Mouse (Mus musculus) kidney, postnatal 14 days (tissue): ENCODE results near the gene Micu1.

Source experiments
- DNase-seq: peaks from one replicate; pipeline ENCODE4 v3.0.0; 2022; ENCODE audit warnings: mixed read lengths

Micu1 gene

GRCm38 (mm10) chr10:59727251-59727650 lies 25.0 kb downstream of the Micu1 start:
- no peak for DNase-seq

GRCm38 (mm10) chr10:59729261-59729660 lies 27.0 kb downstream of the Micu1 start:
- no peak for DNase-seq

GRCm38 (mm10) chr10:59729842-59730241 lies 27.6 kb downstream of the Micu1 start:
- DNase-seq: no peak

- no peak for DNase-seq
Observed at GRCm38 (mm10) chr10:59736027-59736598, 33.8 kb downstream of the Micu1 start.

GRCm38 (mm10) chr10:59741448-59741847 lies 39.2 kb downstream of the Micu1 start:
- DNase-seq: peak; percentile 24

GRCm38 (mm10) chr10:59743397-59743796 lies 41.1 kb downstream of the Micu1 start:
- no peak for DNase-seq

- no peak for DNase-seq
Observed at GRCm38 (mm10) chr10:59743969-59744368, 41.7 kb downstream of the Micu1 start.

GRCm38 (mm10) chr10:59747334-59747733 lies 45.1 kb downstream of the Micu1 start:
- no peak for DNase-seq

GRCm38 (mm10) chr10:59748699-59749200 lies 46.5 kb downstream of the Micu1 start:
- no peak for DNase-seq

GRCm38 (mm10) chr10:59753538-59754069 lies 51.3 kb downstream of the Micu1 start:
- no peak for DNase-seq

- no peak for DNase-seq
Observed at GRCm38 (mm10) chr10:59754104-59754503, 51.8 kb downstream of the Micu1 start.

GRCm38 (mm10) chr10:59754901-59755300 lies 52.6 kb downstream of the Micu1 start:
- DNase-seq: no peak

- no peak for DNase-seq
Observed at GRCm38 (mm10) chr10:59755681-59756080, 53.4 kb downstream of the Micu1 start.

- DNase-seq: peak; percentile 11
Observed at GRCm38 (mm10) chr10:59756090-59756489, 53.8 kb downstream of the Micu1 start.

- no peak for DNase-seq
Observed at GRCm38 (mm10) chr10:59756570-59756969, 54.3 kb downstream of the Micu1 start.

GRCm38 (mm10) chr10:59764781-59765180 lies 62.5 kb downstream of the Micu1 start:
- DNase-seq: no peak

- DNase-seq: peak; percentile 30
Observed at GRCm38 (mm10) chr10:59768369-59769079, 66.2 kb downstream of the Micu1 start.

GRCm38 (mm10) chr10:59771375-59772048 lies 69.2 kb downstream of the Micu1 start:
- no peak for DNase-seq

GRCm38 (mm10) chr10:59772049-59772397 lies 69.7 kb downstream of the Micu1 start:
- DNase-seq: no peak

GRCm38 (mm10) chr10:59773441-59774140 lies 71.3 kb downstream of the Micu1 start:
- DNase-seq: no peak

- DNase-seq: no peak
Observed at GRCm38 (mm10) chr10:59774141-59774534, 71.9 kb downstream of the Micu1 start.

GRCm38 (mm10) chr10:59777246-59777645 lies 75.0 kb downstream of the Micu1 start:
- DNase-seq: no peak

- no peak for DNase-seq
Observed at GRCm38 (mm10) chr10:59778137-59778710, 75.9 kb downstream of the Micu1 start.
